27 mouse cellular contexts compared by ENCODE assay signal in genomic region chr4:105307905-105308304, GRCm38 (mm10).
DNase-seq lines count a peak whose midpoint lies in the region; ATAC-seq and TF ChIP-seq lines count a peak whose summit lies in the region.
"Had no signal": no experiment of that assay in that cellular context is flagged by ENCODE, and none has a peak within 500 bp of the region (broad histone marks: within the 10 kb centered on the region; RNA-seq: fewer than 3 reads in every experiment).

No protein-coding gene starts in this region.

- no peak overlapping the region for H3K4me3 ChIP-seq in gastrocnemius, adult 2 months
- no peak overlapping the region for H3K4me3 ChIP-seq in kidney, adult 2 months (ENCODE audit: insufficient read depth, low read depth, low read length)
- no peak overlapping the region for H3K4me3 ChIP-seq in liver, postnatal 0 days (ENCODE audit: low read depth, low read length)
- no peak overlapping the region for H3K4me3 ChIP-seq in forebrain, embryonic 10.5 days
- H3K4me3 ChIP-seq: embryonic facial prominence, embryonic 10.5 days; embryonic facial prominence, embryonic 12.5 days; forebrain, embryonic 13.5 days; forebrain, embryonic 15.5 days had no signal

- no peaks in the 10 kb centered on the region for H3K9me3 ChIP-seq in liver, postnatal 0 days (ENCODE audit: low read length)
- 0 out of 2 replicates have a peak, but pooled peaks cover 4% of the 10 kb centered on the region for H3K9me3 ChIP-seq in forebrain, embryonic 10.5 days
- H3K9me3 ChIP-seq: embryonic facial prominence, embryonic 12.5 days; forebrain, embryonic 15.5 days had no signal

- no peak for ATAC-seq in liver, postnatal 0 days
- ATAC-seq: activated CD4-positive, CD25-positive, alpha-beta regulatory T cell, adult 4 months; CD4-positive, CD25-positive, alpha-beta regulatory T cell, adult 4 months; forebrain, embryonic 13.5 days; forebrain, embryonic 15.5 days; Patski had no signal

- no peak for DNase-seq in gastrocnemius, adult 2 months
- no peak for DNase-seq in gastrocnemius, adult 8-10 months (ENCODE audit: low spot score in 2 of 2)
- DNase-seq in kidney, adult 2 months = no peak
- DNase-seq in kidney, postnatal 4 days = no peak
- no peak for DNase-seq in liver, postnatal 0 days
- no peak for DNase-seq in liver
- DNase-seq in gonadal fat pad, adult 2 months (ENCODE audit: low read depth) = peak; percentile 81
- no peak for DNase-seq in forebrain, embryonic 10.5 days (ENCODE audit: extremely low spot score, low spot score)
- DNase-seq: adrenal gland, adult 8-10 months; adrenal gland, postnatal 14 days; adrenal gland, postnatal 36 days; B cell, adult 2 months; cerebellum, adult 11 months; cerebellum, adult 18-20 months; cerebellum, adult 8-10 months; cerebellum, adult 9-11 months; cerebellum, postnatal 14 days; cerebellum, postnatal 36 days had no signal

- no peak for TF ChIP-seq EP300 in liver, postnatal 0 days (IDR thresholded peaks at IDR 0.05; ENCODE audit: low read depth)

- peak overlapping the region; percentile 63 for H3K27ac ChIP-seq in gastrocnemius, adult 2 months
- peak overlapping the region; percentile 64 for H3K27ac ChIP-seq in kidney, adult 2 months (ENCODE audit: insufficient read depth, low read depth, low read length)
- peak overlapping the region; percentile 87 for H3K27ac ChIP-seq in liver, postnatal 0 days (ENCODE audit: low read depth)
- no peak overlapping the region for H3K27ac ChIP-seq in forebrain, embryonic 10.5 days
- H3K27ac ChIP-seq: embryonic facial prominence, embryonic 10.5 days; embryonic facial prominence, embryonic 12.5 days; forebrain, embryonic 13.5 days; forebrain, embryonic 15.5 days had no signal

- H3K4me2 ChIP-seq in liver, postnatal 0 days (ENCODE audit: low read depth, low read length) = no peak overlapping the region
- H3K4me2 ChIP-seq: embryonic facial prominence, embryonic 12.5 days; forebrain, embryonic 13.5 days; forebrain, embryonic 15.5 days had no signal

- no peaks in the 10 kb centered on the region for H3K27me3 ChIP-seq in kidney, adult 2 months (replicated peaks; ENCODE audit: control insufficient read depth, insufficient read depth, low read length)
- no peaks in the 10 kb centered on the region for H3K27me3 ChIP-seq in liver, postnatal 0 days (ENCODE audit: insufficient read depth, low read length)
- no peaks in the 10 kb centered on the region for H3K27me3 ChIP-seq in forebrain, embryonic 10.5 days (ENCODE audit: poor library complexity, severe bottlenecking)
- H3K27me3 ChIP-seq: CH12.LX; embryonic facial prominence, embryonic 12.5 days; forebrain, embryonic 13.5 days; forebrain, embryonic 15.5 days; Patski had no signal

- no peak overlapping the region for H3K9ac ChIP-seq in liver, postnatal 0 days (replicated peaks)
- H3K9ac ChIP-seq: embryonic facial prominence, embryonic 12.5 days; forebrain, embryonic 13.5 days; forebrain, embryonic 15.5 days had no signal

- no peak for TF ChIP-seq POLR2A in kidney, adult 2 months (IDR thresholded peaks at IDR 0.05; ENCODE audit: low read depth, low read length)

- peaks cover 4% of the 10 kb centered on the region for H3K4me1 ChIP-seq in kidney, adult 2 months (ENCODE audit: control insufficient read depth, insufficient read depth, low read length)
- H3K4me1 ChIP-seq in liver, postnatal 0 days (ENCODE audit: insufficient read depth) = peaks cover 10% of the 10 kb centered on the region
- peaks cover under 1% of the 10 kb centered on the region; the same call in 1 of the 2 replicates for H3K4me1 ChIP-seq in forebrain, embryonic 10.5 days
- H3K4me1 ChIP-seq: embryonic facial prominence, embryonic 12.5 days; forebrain, embryonic 13.5 days; forebrain, embryonic 15.5 days had no signal

- no peaks in the 10 kb centered on the region for H3K36me3 ChIP-seq in kidney, adult 2 months (ENCODE audit: control insufficient read depth, insufficient read depth, low read length)
- H3K36me3 ChIP-seq in liver, postnatal 0 days (replicated peaks; ENCODE audit: insufficient read depth, low read length) = no peaks in the 10 kb centered on the region
- no peaks in the 10 kb centered on the region for H3K36me3 ChIP-seq in forebrain, embryonic 10.5 days (replicated peaks)
- H3K36me3 ChIP-seq: embryonic facial prominence, embryonic 10.5 days; embryonic facial prominence, embryonic 12.5 days; forebrain, embryonic 15.5 days; G1E had no signal

- intact Hi-C loops in gastrocnemius, adult 2 months (cut with DNase I) = no loop called here

- TF ChIP-seq CTCF in gastrocnemius, adult 2 months (IDR thresholded peaks at IDR 0.05) = no peak
- no peak for TF ChIP-seq CTCF in kidney, adult 2 months (conservative IDR thresholded peaks at IDR 0.05; ENCODE audit: insufficient read depth, insufficient read length, low read depth, low read length)
- no peak for TF ChIP-seq CTCF in liver, postnatal 0 days (IDR thresholded peaks at IDR 0.05; ENCODE audit: low read depth)

- WGBS in kidney, adult 2 months = 94% methylated on average over 5 of the region's 5 CpGs
- 67% methylated on average over 5 of the region's 5 CpGs for WGBS in liver, postnatal 0 days (ENCODE audit: insufficient replicate concordance)
- WGBS in forebrain, embryonic 10.5 days = 89% methylated on average over 5 of the region's 5 CpGs
